Mouse (Mus musculus): ENCODE measurements around the gene Sema3f. TPM values are rescaled to one million over a fixed set of nuclear protein-coding genes. Genes with fewer than 3 reads are reported as not detected.
"Not testable (repeated sequence)": the region's sequence is repeated elsewhere in the genome, so short reads cannot be mapped to it uniquely, and the experiment has no call there.

The Sema3f gene
- polyA plus RNA-seq, 1 experiment from 2014 or later: 30.2 TPM

GRCm38 (mm10) chr9:107678861-107679260 lies 31.4 kb downstream of the Sema3f start:
- no peak for ATAC-seq (ENCODE audit: insufficient number of reproducible peaks, insufficient read depth, low FRiP score, low read depth)
- 88% methylated on average over 2 of the region's 2 CpGs for WGBS
- no peak overlapping the region for H3K4me2 ChIP-seq (replicated peaks; ENCODE audit: low read depth, low read length)
- no peaks in the 10 kb centered on the region for H3K9me3 ChIP-seq (ENCODE audit: control insufficient read depth, low read depth, low read length)
- no peak overlapping the region for H3K4me3 ChIP-seq (ENCODE audit: low read depth, low read length)
- H3K9ac ChIP-seq (replicated peaks; ENCODE audit: low read depth, low read length): no peak overlapping the region
- H3K27me3 ChIP-seq (ENCODE audit: control insufficient read depth, insufficient read depth, low read length): peaks cover 26% of the 10 kb centered on the region
- peaks cover 8% of the 10 kb centered on the region for H3K4me1 ChIP-seq (ENCODE audit: control insufficient read depth, insufficient read depth, low read length)
- no peak overlapping the region for H3K27ac ChIP-seq (ENCODE audit: low read length)
- H3K36me3 ChIP-seq (ENCODE audit: control insufficient read depth, insufficient read depth, low read length): peaks cover 16% of the 10 kb centered on the region

DNA sequence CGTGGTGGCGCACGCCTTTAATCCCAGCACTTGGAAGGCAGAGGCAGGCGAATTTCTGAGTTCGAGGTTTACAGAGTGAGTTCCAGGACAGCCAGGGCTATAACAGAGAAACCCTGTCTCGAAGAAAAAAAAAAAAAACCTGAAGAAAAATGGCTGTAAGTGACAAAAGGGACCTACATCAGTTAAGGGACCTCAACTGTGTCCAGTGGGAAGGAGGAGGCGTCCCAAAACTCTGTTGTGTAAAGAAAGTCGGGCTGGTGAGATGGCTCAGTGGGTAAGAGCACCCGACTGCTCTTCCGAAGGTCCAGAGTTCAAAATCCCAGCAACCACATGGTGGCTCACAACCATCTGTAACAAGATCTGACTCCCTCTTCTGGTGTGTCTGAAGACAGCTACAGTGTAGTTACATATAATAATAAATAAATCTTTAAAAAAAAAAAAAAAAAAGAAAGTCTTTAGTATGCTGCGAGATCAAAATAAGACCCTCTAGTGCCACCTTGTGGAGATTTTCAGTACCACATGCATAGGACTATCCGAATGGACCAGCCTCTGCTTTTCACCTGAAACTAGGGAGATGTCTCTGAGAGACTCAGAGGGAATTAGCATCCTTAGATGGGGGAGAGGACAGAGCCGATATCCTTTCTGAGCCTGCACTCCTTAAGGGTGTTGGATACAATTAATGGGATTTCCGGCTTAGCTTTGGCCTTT lies 32.3 kb downstream of the Sema3f start:
- not testable (repeated sequence) for H3K9ac ChIP-seq (replicated peaks; ENCODE audit: low read depth, low read length); H3K9me3 ChIP-seq (ENCODE audit: control insufficient read depth, low read depth, low read length); ATAC-seq (ENCODE audit: insufficient number of reproducible peaks, insufficient read depth, low FRiP score, low read depth); H3K27ac ChIP-seq (ENCODE audit: low read length); H3K4me3 ChIP-seq (ENCODE audit: low read depth, low read length); H3K4me1 ChIP-seq (ENCODE audit: control insufficient read depth, insufficient read depth, low read length); H3K4me2 ChIP-seq (replicated peaks; ENCODE audit: low read depth, low read length)
- H3K27me3 ChIP-seq (ENCODE audit: control insufficient read depth, insufficient read depth, low read length): peaks cover 26% of the 10 kb centered on the region
- H3K36me3 ChIP-seq (ENCODE audit: control insufficient read depth, insufficient read depth, low read length): peaks cover 10% of the 10 kb centered on the region
- WGBS: 30% methylated on average over 14 of the region's 14 CpGs

GRCm38 (mm10) chr9:107677091-107677784 lies 33.0 kb downstream of the Sema3f start:
- Histone ChIP-seq H3K4me1 (ENCODE audit: control insufficient read depth, insufficient read depth, low read length) (peaks cover 8% of the 10 kb centered on the region), H3K4me3 (ENCODE audit: low read depth, low read length) (no peak overlapping the region), H3K36me3 (ENCODE audit: control insufficient read depth, insufficient read depth, low read length) (peaks cover 5% of the 10 kb centered on the region; the same call in 1 of the 2 replicates), H3K27ac (ENCODE audit: low read length) (no peak overlapping the region), H3K4me2 (replicated peaks; ENCODE audit: low read depth, low read length) (no peak overlapping the region; the same call in 1 of the 2 replicates), H3K9ac (replicated peaks; ENCODE audit: low read depth, low read length) (no peak overlapping the region), H3K9me3 (ENCODE audit: control insufficient read depth, low read depth, low read length) (no peaks in the 10 kb centered on the region), H3K27me3 (ENCODE audit: control insufficient read depth, insufficient read depth, low read length) (peaks cover 26% of the 10 kb centered on the region)
- WGBS: 15% methylated on average over 17 of the region's 17 CpGs
- no peak for ATAC-seq (ENCODE audit: insufficient number of reproducible peaks, insufficient read depth, low FRiP score, low read depth)

DNA sequence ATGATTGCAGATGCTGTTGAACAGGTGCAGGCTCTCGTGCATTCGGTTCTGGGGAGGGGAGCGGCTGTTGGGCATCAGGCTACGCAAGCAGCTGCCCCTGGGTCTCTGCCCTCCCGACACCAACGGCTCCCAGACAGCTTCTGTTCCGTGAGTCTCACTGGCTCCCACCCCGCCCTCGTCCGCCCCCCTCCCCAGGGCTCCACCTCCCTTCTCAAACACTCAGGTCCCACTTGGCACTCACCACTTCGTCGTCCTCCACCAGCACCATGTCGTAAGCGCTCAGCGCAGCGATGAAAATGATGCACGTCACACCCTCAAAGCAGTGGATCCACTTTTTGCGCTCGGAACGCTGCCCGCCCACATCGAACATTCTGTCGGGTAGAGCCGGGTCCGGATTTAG lies 34.0 kb downstream of the Sema3f start:
- Histone ChIP-seq H3K27me3 (ENCODE audit: control insufficient read depth, insufficient read depth, low read length) (peaks cover 26% of the 10 kb centered on the region), H3K27ac (ENCODE audit: low read length) (no peak overlapping the region), H3K4me2 (replicated peaks; ENCODE audit: low read depth, low read length) (peak overlapping the region; percentile 49), H3K4me1 (ENCODE audit: control insufficient read depth, insufficient read depth, low read length) (peaks cover 8% of the 10 kb centered on the region), H3K9me3 (ENCODE audit: control insufficient read depth, low read depth, low read length) (no peaks in the 10 kb centered on the region), H3K9ac (replicated peaks; ENCODE audit: low read depth, low read length) (no peak overlapping the region), H3K4me3 (ENCODE audit: low read depth, low read length) (peak overlapping the region; percentile 19), H3K36me3 (ENCODE audit: control insufficient read depth, insufficient read depth, low read length) (no peaks in the 10 kb centered on the region)
- WGBS: 3% methylated on average over 25 of the region's 25 CpGs
- ATAC-seq (ENCODE audit: insufficient number of reproducible peaks, insufficient read depth, low FRiP score, low read depth): peak; percentile 14; the same call in 1 of the 2 replicates

- H3K9ac ChIP-seq (replicated peaks; ENCODE audit: low read depth, low read length): peak overlapping the region; percentile 25; the same call in 1 of the 2 replicates
- peaks cover 26% of the 10 kb centered on the region for H3K27me3 ChIP-seq (ENCODE audit: control insufficient read depth, insufficient read depth, low read length)
- peak; percentile 49; the same call in 1 of the 2 replicates for ATAC-seq (ENCODE audit: insufficient number of reproducible peaks, insufficient read depth, low FRiP score, low read depth)
- H3K27ac ChIP-seq (ENCODE audit: low read length): no peak overlapping the region
- H3K4me1 ChIP-seq (ENCODE audit: control insufficient read depth, insufficient read depth, low read length): peaks cover 8% of the 10 kb centered on the region
- H3K36me3 ChIP-seq (ENCODE audit: control insufficient read depth, insufficient read depth, low read length): no peaks in the 10 kb centered on the region
- no peaks in the 10 kb centered on the region for H3K9me3 ChIP-seq (ENCODE audit: control insufficient read depth, low read depth, low read length)
- H3K4me2 ChIP-seq (replicated peaks; ENCODE audit: low read depth, low read length): peak overlapping the region; percentile 49
- 1% methylated on average over 39 of the region's 39 CpGs for WGBS
- H3K4me3 ChIP-seq (ENCODE audit: low read depth, low read length): peak overlapping the region; percentile 19
Observed at GRCm38 (mm10) chr9:107675671-107676301, 34.5 kb downstream of the Sema3f start.

- no peaks in the 10 kb centered on the region for H3K9me3 ChIP-seq (ENCODE audit: control insufficient read depth, low read depth, low read length)
- peaks cover 8% of the 10 kb centered on the region for H3K4me1 ChIP-seq (ENCODE audit: control insufficient read depth, insufficient read depth, low read length)
- H3K27ac ChIP-seq (ENCODE audit: low read length): no peak overlapping the region
- H3K36me3 ChIP-seq (ENCODE audit: control insufficient read depth, insufficient read depth, low read length): no peaks in the 10 kb centered on the region
- no peak overlapping the region for H3K4me3 ChIP-seq (ENCODE audit: low read depth, low read length)
- no peak overlapping the region for H3K9ac ChIP-seq (replicated peaks; ENCODE audit: low read depth, low read length)
- no peak overlapping the region for H3K4me2 ChIP-seq (replicated peaks; ENCODE audit: low read depth, low read length)
- 65% methylated on average over 9 of the region's 9 CpGs for WGBS
- no peak for ATAC-seq (ENCODE audit: insufficient number of reproducible peaks, insufficient read depth, low FRiP score, low read depth)
- peaks cover 26% of the 10 kb centered on the region for H3K27me3 ChIP-seq (ENCODE audit: control insufficient read depth, insufficient read depth, low read length)
Observed at GRCm38 (mm10) chr9:107674609-107675429, 35.5 kb downstream of the Sema3f start.

- Histone ChIP-seq H3K27ac (ENCODE audit: low read length) (no peak overlapping the region), H3K36me3 (ENCODE audit: control insufficient read depth, insufficient read depth, low read length) (no peaks in the 10 kb centered on the region), H3K4me3 (ENCODE audit: low read depth, low read length) (no peak overlapping the region), H3K4me1 (ENCODE audit: control insufficient read depth, insufficient read depth, low read length) (peaks cover 17% of the 10 kb centered on the region), H3K4me2 (replicated peaks; ENCODE audit: low read depth, low read length) (no peak overlapping the region), H3K27me3 (ENCODE audit: control insufficient read depth, insufficient read depth, low read length) (peaks cover 4% of the 10 kb centered on the region; the same call in 1 of the 2 replicates), H3K9ac (replicated peaks; ENCODE audit: low read depth, low read length) (no peak overlapping the region), H3K9me3 (ENCODE audit: control insufficient read depth, low read depth, low read length) (no peaks in the 10 kb centered on the region)
- no peak for ATAC-seq (ENCODE audit: insufficient number of reproducible peaks, insufficient read depth, low FRiP score, low read depth)
- WGBS: 70% methylated on average over 5 of the region's 5 CpGs
Observed at GRCm38 (mm10) chr9:107670259-107670658, 40.0 kb downstream of the Sema3f start.

- H3K4me1 ChIP-seq (ENCODE audit: control insufficient read depth, insufficient read depth, low read length): peaks cover 17% of the 10 kb centered on the region
- no peak within 1 kb of the TSS for H3K4me3 ChIP-seq (ENCODE audit: low read depth, low read length)
- H3K36me3 ChIP-seq (ENCODE audit: control insufficient read depth, insufficient read depth, low read length): no peaks in the 10 kb centered on the region
- no peaks in the 10 kb centered on the region for H3K27me3 ChIP-seq (ENCODE audit: control insufficient read depth, insufficient read depth, low read length)
- 0 out of 2 replicates have a peak within 1 kb of the TSS, but pooled peaks have one; percentile 11 for H3K27ac ChIP-seq (ENCODE audit: low read length)
- no peaks in the 10 kb centered on the region for H3K9me3 ChIP-seq (ENCODE audit: control insufficient read depth, low read depth, low read length)
- no peak within 1 kb of the TSS for H3K4me2 ChIP-seq (replicated peaks; ENCODE audit: low read depth, low read length)
- no peak within 1 kb of the TSS for H3K9ac ChIP-seq (replicated peaks; ENCODE audit: low read depth, low read length)
- 85% methylated on average over 9 of the region's 9 CpGs for WGBS
- ATAC-seq (ENCODE audit: insufficient number of reproducible peaks, insufficient read depth, low FRiP score, low read depth): no peak
Observed at GRCm38 (mm10) chr9:107669480-107669945, 40.8 kb downstream of the Sema3f start, which contains the start of gene Slc38a3. TSS of gene Slc38a3 (minus strand) at chr9:107669530.

Data from stomach, embryonic 14.5 days (tissue).